Mouse (Mus musculus) heart, embryonic 13.5 days (tissue): Measurements from ENCODE around the gene Atp5h. TPM values are rescaled to one million over a fixed set of nuclear protein-coding genes. Genes with fewer than 3 reads are reported as not detected.

Source experiments
- ATAC-seq: fragments of 200-750 bp; cut with Nextera tagmentation; 2 replicates; pipeline ENCODE4 v1.8.0; 2017; ENCODE audit warnings: moderate TSS enrichment; ENCODE audit not compliant: insufficient number of reproducible peaks, low FRiP score, low TSS enrichment; ENCODE audit errors: extremely low read depth
- H3K27ac ChIP-seq: fragments of 300-500 bp; sonication (generic); replicated peaks from 2 replicates; pipeline ENCODE4 v1.5.1; 2015; ENCODE audit warnings: moderate library complexity, mild to moderate bottlenecking, inconsistent platforms
- H3K27me3 ChIP-seq: fragments of 300-500 bp; sonication (generic); replicated peaks from 2 replicates; pipeline ENCODE4 v1.6.1; 2015; ENCODE audit warnings: mild to moderate bottlenecking, inconsistent platforms
- H3K36me3 ChIP-seq: fragments of 300-500 bp; sonication (generic); 2 replicates; pipeline ENCODE4 v1.6.1; 2015; ENCODE audit warnings: mild to moderate bottlenecking, inconsistent platforms
- H3K4me1 ChIP-seq: fragments of 300-500 bp; sonication (generic); 2 replicates; pipeline ENCODE4 v1.6.1; 2015; ENCODE audit warnings: inconsistent platforms
- H3K4me2 ChIP-seq: fragments of 300-500 bp; sonication (generic); 2 replicates; pipeline ENCODE4 v1.6.1; 2015; ENCODE audit warnings: inconsistent platforms, mild to moderate bottlenecking, moderate library complexity
- H3K4me3 ChIP-seq: fragments of 300-500 bp; sonication (generic); 2 replicates; pipeline ENCODE4 v1.5.1; 2015; ENCODE audit warnings: moderate library complexity, mild to moderate bottlenecking, inconsistent platforms
- H3K9ac ChIP-seq: fragments of 300-500 bp; sonication (generic); 2 replicates; pipeline ENCODE4 v1.6.1; 2015; ENCODE audit warnings: inconsistent platforms, mild to moderate bottlenecking, moderate library complexity
- H3K9me3 ChIP-seq: fragments of 300-500 bp; sonication (generic); 2 replicates; pipeline ENCODE4 v1.6.1; 2016; ENCODE audit warnings: inconsistent platforms
- WGBS: fragments of 180-500 bp; shearing (Covaris S2); methylation state at CpG from one replicate; pipeline ENCODE4 v1.1.7; 2015; ENCODE audit warnings: mixed read lengths; 5-methylcytosine and 5-hydroxymethylcytosine counted together
- polyA plus RNA-seq: library from polyadenylated mRNA; unstranded; fragments of >200 nt; fragmentation: Nextera tagmentation; extraction: Ambion mirVana; gene quantifications from 2 replicates; pipeline ENCODE4 v1.2.1, GENCODE M21; 2015

Atp5h gene
- polyA plus RNA-seq, 1 experiment from 2014 or later = 1,581 TPM

DNA sequence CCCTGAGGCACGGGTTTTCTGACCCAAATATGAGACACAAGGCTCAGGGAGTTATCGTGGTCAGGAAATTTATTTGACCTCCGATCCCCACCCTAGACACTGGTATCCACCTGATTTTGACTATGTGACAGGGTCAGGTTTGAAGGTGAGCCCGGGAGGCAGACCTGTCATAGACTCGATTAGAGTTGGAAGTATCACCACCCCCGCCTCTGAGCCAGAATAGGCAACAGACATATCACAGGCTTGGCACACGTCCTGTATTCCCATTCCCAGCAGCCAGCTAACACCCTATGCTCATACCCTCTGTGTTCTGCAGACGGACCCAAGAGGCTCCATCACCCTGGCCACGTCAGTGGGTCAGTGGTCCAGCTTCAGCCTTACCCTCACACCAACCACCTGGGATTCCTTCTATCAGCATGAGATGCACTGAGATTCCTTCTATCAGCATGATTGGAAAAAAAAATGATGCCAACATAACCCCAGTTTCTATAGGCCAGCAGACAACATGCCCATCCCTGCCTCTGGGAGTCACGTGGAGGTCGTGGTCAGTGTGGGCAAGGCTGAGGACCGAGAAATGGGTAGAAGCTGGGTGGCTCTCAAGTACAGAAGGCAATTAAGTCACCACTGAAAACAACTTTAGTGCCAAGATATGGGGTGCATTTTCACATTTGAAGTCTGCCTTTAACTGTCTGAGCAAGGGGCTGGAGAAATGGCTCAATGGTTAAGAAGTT lies 44.9 kb downstream of the Atp5h start:
- no peak overlapping the region; the same call in 1 of the 2 replicates for H3K27ac ChIP-seq
- H3K4me2 ChIP-seq = peak overlapping the region; percentile 82
- H3K9me3 ChIP-seq = no peaks in the 10 kb centered on the region; the same call in 1 of the 2 replicates
- peak overlapping the region; percentile 76 for H3K9ac ChIP-seq
- peak overlapping the region; percentile 49 for H3K4me3 ChIP-seq
- H3K27me3 ChIP-seq = peaks cover 66% of the 10 kb centered on the region
- WGBS = 51% methylated on average over 12 of the region's 12 CpGs
- H3K4me1 ChIP-seq = peaks cover 16% of the 10 kb centered on the region
- ATAC-seq = no peak
- H3K36me3 ChIP-seq = no peaks in the 10 kb centered on the region

DNA sequence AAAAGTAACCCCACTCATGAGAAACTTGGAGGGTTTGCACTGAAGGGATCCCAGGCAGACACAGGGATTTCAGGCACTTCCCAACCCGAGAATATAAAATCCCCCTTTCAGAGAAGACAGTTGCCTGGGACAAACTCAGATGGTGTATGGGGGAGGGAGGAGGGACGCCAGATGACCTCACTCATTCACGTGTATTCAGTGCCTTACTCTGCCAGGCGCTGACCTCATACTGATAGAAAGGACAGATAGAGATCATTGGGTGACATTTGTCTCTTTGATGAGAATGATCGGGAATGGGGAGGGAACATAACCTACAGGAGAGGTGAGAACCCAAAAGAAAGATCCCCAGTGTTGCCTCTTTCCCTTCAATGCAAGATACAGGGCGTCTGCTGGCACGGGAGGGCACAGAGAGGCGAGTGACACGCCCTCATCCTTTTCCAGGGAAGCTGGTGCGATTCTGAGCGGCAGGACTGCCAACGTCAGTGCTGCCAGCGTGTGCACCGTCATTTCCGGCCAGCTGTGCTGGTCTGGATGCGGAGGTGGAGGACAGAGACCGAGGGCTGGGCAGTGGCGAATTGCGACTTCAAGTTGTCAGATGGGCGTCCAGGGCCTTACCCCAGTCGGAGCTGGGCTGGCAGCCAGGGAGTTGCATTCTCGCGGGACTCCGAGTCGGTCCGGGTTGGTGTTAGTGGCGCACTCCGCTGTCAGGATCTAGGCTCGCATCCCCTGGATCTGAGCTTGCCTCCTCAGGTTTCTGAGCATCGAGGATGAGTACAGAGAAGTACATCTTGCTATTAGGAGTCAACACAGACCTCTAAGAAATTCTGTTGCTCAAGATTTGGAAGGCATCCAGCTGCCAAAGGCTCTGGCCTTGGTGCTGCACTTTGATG lies 45.7 kb downstream of the Atp5h start:
- Histone ChIP-seq H3K9ac (peak overlapping the region; percentile 76), H3K4me1 (peaks cover 16% of the 10 kb centered on the region), H3K36me3 (no peaks in the 10 kb centered on the region), H3K27ac (no peak overlapping the region; the same call in 1 of the 2 replicates), H3K4me2 (peak overlapping the region; percentile 82), H3K4me3 (peak overlapping the region; percentile 49), H3K9me3 (no peaks in the 10 kb centered on the region; the same call in 1 of the 2 replicates), H3K27me3 (peaks cover 74% of the 10 kb centered on the region)
- WGBS = 2% methylated on average over 30 of the region's 30 CpGs
- no peak; the same call in 1 of the 2 replicates for ATAC-seq

DNA sequence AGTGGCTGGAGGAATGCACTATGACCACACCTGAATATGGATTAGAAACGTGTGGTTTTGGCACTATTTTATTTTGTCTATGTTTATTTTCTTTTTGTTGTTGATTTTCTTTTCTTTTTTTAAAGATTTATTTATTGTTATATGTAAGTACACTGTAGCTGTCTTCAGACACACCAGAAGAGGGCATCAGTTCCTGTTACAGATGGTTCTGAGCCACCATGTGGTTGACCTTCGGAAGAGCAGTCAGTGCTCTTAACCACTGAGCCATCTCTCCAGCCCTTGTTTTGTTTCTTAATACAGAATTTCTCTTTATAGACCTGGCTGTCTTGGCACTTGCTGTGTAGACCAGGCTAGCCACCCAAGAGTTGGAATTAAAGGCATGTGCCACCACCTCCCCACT lies 47.0 kb downstream of the Atp5h start:
- H3K9me3 ChIP-seq = no peaks in the 10 kb centered on the region
- H3K9ac ChIP-seq = no peak overlapping the region
- WGBS = 39% methylated on average over 2 of the region's 2 CpGs
- no peak for ATAC-seq
- H3K27me3 ChIP-seq = peaks cover 85% of the 10 kb centered on the region
- H3K27ac ChIP-seq = no peak overlapping the region
- no peak overlapping the region for H3K4me3 ChIP-seq
- H3K4me1 ChIP-seq = peaks cover 17% of the 10 kb centered on the region
- no peak overlapping the region for H3K4me2 ChIP-seq
- H3K36me3 ChIP-seq = no peaks in the 10 kb centered on the region

DNA sequence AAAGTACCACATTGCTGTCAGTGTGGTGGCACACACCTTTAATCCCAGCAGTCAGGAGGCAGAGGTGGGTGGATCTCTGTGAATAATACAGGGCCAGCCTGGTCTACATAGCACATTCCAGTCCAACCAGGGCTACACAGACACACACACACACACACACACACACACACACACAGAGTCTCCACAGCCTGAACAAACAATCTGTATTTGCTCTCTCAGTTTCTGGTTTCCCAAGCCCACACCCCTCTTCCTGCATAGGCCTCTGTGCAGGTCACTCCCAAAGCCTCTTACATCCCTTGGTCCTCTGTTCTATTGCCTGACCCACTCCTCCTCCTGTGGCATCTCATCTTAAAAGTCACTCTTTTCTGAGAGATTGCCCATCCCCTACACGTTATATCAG lies 47.7 kb downstream of the Atp5h start:
- Histone ChIP-seq H3K4me1 (peaks cover 24% of the 10 kb centered on the region), H3K4me3 (no peak overlapping the region), H3K27me3 (peaks cover 90% of the 10 kb centered on the region), H3K27ac (no peak overlapping the region), H3K36me3 (no peaks in the 10 kb centered on the region), H3K4me2 (no peak overlapping the region), H3K9ac (no peak overlapping the region), H3K9me3 (no peaks in the 10 kb centered on the region)
- ATAC-seq = no peak
- 37% methylated on average over 1 of the region's 1 CpGs for WGBS

DNA sequence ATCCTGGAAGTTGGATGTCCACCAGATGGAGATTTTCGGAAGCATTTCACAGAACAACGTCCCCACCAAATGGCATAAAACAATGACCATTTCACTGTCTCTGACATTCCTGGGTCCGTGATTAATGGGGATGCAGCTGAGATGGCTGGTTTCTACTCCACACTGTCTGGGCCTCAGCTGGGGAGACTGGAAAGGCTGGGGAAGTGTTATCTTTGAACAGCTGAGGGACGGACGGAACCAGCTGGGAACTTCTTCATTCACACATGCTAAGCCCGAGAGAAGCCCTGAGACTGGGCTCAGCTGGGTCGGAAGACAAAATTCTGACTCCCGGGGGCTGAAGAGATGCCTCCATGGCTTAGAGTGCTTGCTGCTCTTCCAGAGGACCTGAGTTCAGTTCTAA lies 48.4 kb downstream of the Atp5h start:
- Histone ChIP-seq H3K4me2 (no peak overlapping the region), H3K4me1 (peaks cover 31% of the 10 kb centered on the region), H3K9ac (no peak overlapping the region), H3K27me3 (peaks cover 93% of the 10 kb centered on the region), H3K9me3 (no peaks in the 10 kb centered on the region), H3K27ac (no peak overlapping the region), H3K4me3 (no peak overlapping the region), H3K36me3 (no peaks in the 10 kb centered on the region)
- WGBS = 45% methylated on average over 8 of the region's 8 CpGs
- no peak for ATAC-seq

DNA sequence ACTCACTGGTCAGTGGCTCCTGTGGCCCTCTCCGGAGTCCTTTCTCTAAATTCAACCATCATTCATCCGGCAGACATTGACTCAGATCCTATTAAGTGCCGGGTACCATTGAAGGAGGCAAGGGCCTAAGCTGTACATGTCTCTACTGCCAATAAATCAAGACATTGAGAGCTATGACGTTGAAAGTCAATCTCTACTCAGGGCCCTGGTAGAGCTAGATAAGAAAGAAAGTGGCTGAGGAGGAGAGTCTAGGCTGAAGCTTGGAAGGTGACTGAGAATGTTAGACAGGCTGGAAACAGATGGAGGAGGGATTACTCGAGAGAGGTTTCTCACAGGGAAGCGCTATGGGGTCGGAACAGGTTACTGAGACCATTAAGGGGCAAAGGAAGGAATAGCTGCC lies 49.4 kb downstream of the Atp5h start:
- Histone ChIP-seq H3K27me3 (peaks cover 94% of the 10 kb centered on the region), H3K36me3 (no peaks in the 10 kb centered on the region), H3K9ac (no peak overlapping the region), H3K9me3 (no peaks in the 10 kb centered on the region), H3K4me3 (no peak overlapping the region), H3K4me1 (peaks cover 37% of the 10 kb centered on the region), H3K4me2 (no peak overlapping the region), H3K27ac (no peak overlapping the region)
- no peak for ATAC-seq
- WGBS = 47% methylated on average over 7 of the region's 7 CpGs

DNA sequence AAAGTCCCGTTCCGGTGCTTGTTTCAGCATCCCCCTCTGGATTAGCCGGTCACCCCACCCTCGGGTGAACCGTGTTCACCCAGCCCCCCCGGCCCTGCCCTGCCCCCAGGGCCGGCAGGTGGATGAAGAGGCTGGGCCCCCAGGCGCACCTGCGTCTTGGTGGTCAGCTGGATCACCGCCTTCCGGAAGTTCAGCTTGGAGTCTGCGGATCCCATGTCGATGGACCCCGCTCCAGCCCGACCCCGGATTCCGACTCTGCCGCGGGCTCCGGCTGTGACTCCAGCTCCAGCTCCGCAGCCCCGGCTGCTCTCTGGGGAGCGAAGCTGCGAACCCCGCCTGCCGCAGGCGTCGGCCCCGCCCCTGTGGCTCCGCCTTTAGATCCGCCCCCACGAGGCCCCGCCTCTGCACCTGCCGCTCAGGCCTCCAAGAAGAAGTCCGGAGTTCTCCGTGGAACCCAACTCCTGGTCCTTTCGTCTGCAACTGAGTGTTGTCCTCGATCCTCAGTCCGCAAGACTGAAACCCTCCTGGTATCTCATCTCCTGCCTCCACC lies 52.3 kb downstream of the Atp5h start, which contains the start of gene Hid1:
Gene Hid1, minus strand, starts transcription at position 362 of the 550 bp plus-strand sequence.
- 0 out of 2 replicates have a peak within 1 kb of the TSS, but pooled peaks have one; percentile 28 for H3K27ac ChIP-seq
- ATAC-seq = peak; percentile 64
- peak within 1 kb of the TSS; percentile 95 for H3K4me2 ChIP-seq
- peaks cover 86% of the 10 kb centered on the region for H3K27me3 ChIP-seq
- peak within 1 kb of the TSS; percentile 63 for H3K4me3 ChIP-seq
- H3K9me3 ChIP-seq = no peaks in the 10 kb centered on the region
- peak within 1 kb of the TSS; percentile 83 for H3K9ac ChIP-seq
- WGBS = under 1% methylated on average over 39 of the region's 39 CpGs
- H3K4me1 ChIP-seq = peaks cover 25% of the 10 kb centered on the region
- H3K36me3 ChIP-seq = no peaks in the 10 kb centered on the region

DNA sequence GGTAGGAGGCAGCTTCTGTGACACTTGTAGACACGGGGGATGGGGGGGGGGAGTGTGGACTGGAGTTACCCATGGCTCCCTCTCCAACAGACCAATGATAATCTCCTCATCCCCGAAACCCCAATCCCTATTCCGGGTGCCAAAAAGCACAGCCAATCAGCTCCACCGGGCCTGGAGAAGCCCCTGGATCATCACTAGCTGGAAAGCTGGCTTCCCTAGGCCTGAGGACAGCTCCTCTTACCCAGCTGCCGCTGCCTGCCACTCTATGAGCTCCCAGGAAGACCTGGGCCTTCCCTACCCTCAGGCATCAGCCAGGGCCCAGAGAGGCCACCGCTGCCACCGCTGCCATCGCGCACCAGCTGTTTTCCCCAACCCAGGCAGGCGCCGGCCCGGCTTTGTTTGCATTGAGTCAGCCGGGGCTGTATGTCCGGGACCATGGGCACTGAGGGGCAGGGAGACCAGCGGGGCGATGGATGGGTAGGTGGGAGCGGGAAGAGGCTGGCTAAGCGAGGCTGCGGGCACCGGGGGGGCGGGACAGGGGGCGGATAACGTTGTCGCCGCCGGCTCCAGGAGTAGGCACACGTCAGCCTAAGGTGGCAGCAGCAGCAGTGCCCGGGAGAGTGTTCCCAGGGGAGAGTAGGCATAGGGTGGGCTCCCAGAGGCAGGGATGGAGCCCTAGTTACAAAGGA lies 52.9 kb downstream of the Atp5h start:
- Histone ChIP-seq H3K4me3 (peak overlapping the region; percentile 63), H3K4me1 (peaks cover 25% of the 10 kb centered on the region), H3K36me3 (no peaks in the 10 kb centered on the region), H3K27ac (0 out of 2 replicates have a peak overlapping the region, but pooled peaks have one; percentile 28), H3K4me2 (peak overlapping the region; percentile 95), H3K27me3 (peaks cover 82% of the 10 kb centered on the region), H3K9ac (peak overlapping the region; percentile 83), H3K9me3 (no peaks in the 10 kb centered on the region)
- WGBS = 3% methylated on average over 27 of the region's 28 CpGs
- ATAC-seq = no peak

DNA sequence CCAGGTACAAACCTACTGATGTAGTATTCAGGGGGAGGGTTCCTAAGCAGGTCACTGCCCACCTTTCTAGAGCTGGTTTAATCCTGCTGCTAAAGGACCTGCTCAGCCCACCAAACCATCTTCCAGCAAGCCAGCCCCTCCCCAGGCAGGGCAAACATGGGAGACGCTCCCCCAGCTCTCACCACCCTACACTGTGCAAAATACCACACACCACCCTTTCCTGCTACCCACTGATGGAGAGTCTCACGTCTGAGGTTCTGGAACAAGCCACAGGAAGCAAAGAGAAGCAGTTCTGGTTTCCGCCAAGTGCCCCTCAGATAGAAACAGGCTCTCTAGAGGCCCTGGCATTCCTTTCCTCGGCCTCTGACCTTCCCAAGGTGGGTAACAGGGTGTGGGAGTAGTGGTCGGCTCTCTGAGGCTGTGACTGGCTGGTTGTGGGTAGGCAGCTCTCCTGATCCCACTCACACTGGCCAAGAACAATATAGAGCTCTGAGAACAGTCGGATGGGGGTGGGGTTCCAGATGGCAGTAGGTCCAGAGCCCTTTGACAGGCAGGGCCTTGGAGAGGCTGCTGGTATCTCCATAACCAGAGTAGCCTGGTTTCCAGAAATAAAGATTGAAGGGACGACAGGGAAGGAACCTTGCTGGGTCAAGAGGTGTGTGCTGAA lies 53.6 kb downstream of the Atp5h start:
- Histone ChIP-seq H3K4me1 (peaks cover 25% of the 10 kb centered on the region), H3K4me2 (peak overlapping the region; percentile 95), H3K9me3 (no peaks in the 10 kb centered on the region), H3K9ac (peak overlapping the region; percentile 40; the same call in 1 of the 2 replicates), H3K27ac (peak overlapping the region; percentile 28; the same call in 1 of the 2 replicates), H3K4me3 (peak overlapping the region; percentile 63), H3K27me3 (peaks cover 76% of the 10 kb centered on the region), H3K36me3 (no peaks in the 10 kb centered on the region)
- 35% methylated on average over 7 of the region's 7 CpGs for WGBS
- ATAC-seq = no peak
